Mouse (Mus musculus): ENCODE measurements at regions not wholly inside any gene's neighbourhood (a gene's known extent, or its start where the extent isn't known, plus 50 kb on each side); places are given as distances from the start of the nearest gene placed in this dataset.

- TF ChIP-seq CTCF (IDR thresholded peaks at IDR 0.05; ENCODE audit: low read depth) (peak; percentile 36), EP300 (IDR thresholded peaks at IDR 0.05; ENCODE audit: low read depth) (no peak)
Measured at GRCm38 (mm10) chr1:41810318-41810964, 885.1 kb upstream of the Pou3f3 start.

All from liver, embryonic 14.5 days (tissue).